Mouse (Mus musculus) forebrain, embryonic 13.5 days (tissue): ENCODE data around the gene Srpk1. TPM values are rescaled to one million over a fixed set of nuclear protein-coding genes. Genes with fewer than 3 reads are reported as not detected.

Experiments
- ATAC-seq: fragments of 200-750 bp; cut with Nextera tagmentation; 2 replicates; pipeline ENCODE4 v1.8.0; 2017
- H3K27ac ChIP-seq: fragments of 300-500 bp; sonication (generic); 2 replicates; pipeline ENCODE4 v1.5.1; 2015; ENCODE audit warnings: inconsistent platforms, mild to moderate bottlenecking, moderate library complexity
- H3K27me3 ChIP-seq: fragments of 300-500 bp; sonication (generic); 2 replicates; pipeline ENCODE4 v1.6.1; 2015; ENCODE audit warnings: mild to moderate bottlenecking, inconsistent platforms
- H3K36me3 ChIP-seq: fragments of 300-500 bp; sonication (generic); 2 replicates; pipeline ENCODE4 v1.6.1; 2015; ENCODE audit warnings: mild to moderate bottlenecking, inconsistent platforms; ENCODE audit not compliant: poor library complexity, severe bottlenecking
- H3K4me1 ChIP-seq: fragments of 300-500 bp; sonication (generic); 2 replicates; pipeline ENCODE4 v1.6.1; 2015; ENCODE audit warnings: inconsistent platforms
- H3K4me2 ChIP-seq: fragments of 300-500 bp; sonication (generic); 2 replicates; pipeline ENCODE4 v1.6.1; 2015; ENCODE audit warnings: inconsistent platforms, mild to moderate bottlenecking, moderate library complexity
- H3K4me3 ChIP-seq: fragments of 300-500 bp; sonication (generic); 2 replicates; pipeline ENCODE4 v1.5.1; 2015; ENCODE audit warnings: mild to moderate bottlenecking, inconsistent platforms
- H3K9ac ChIP-seq: fragments of 300-500 bp; sonication (generic); 2 replicates; pipeline ENCODE4 v1.6.1; 2015; ENCODE audit warnings: mild to moderate bottlenecking, inconsistent platforms
- H3K9me3 ChIP-seq: fragments of 300-500 bp; sonication (generic); replicated peaks from 2 replicates; pipeline ENCODE4 v1.6.1; 2016; ENCODE audit warnings: inconsistent platforms
- WGBS: fragments of 180-500 bp; shearing (Covaris S2); methylation state at CpG from one replicate; pipeline ENCODE4 v1.1.7; 2015; 5-methylcytosine and 5-hydroxymethylcytosine counted together
- polyA plus RNA-seq: library from polyadenylated mRNA; unstranded; fragments of >200 nt; fragmentation: Nextera tagmentation; extraction: Ambion mirVana; gene quantifications from 2 replicates; pipeline ENCODE4 v1.2.1, GENCODE M21; 2015

Srpk1 gene
- 134 and 135 TPM in 2 replicates for polyA plus RNA-seq

DNA sequence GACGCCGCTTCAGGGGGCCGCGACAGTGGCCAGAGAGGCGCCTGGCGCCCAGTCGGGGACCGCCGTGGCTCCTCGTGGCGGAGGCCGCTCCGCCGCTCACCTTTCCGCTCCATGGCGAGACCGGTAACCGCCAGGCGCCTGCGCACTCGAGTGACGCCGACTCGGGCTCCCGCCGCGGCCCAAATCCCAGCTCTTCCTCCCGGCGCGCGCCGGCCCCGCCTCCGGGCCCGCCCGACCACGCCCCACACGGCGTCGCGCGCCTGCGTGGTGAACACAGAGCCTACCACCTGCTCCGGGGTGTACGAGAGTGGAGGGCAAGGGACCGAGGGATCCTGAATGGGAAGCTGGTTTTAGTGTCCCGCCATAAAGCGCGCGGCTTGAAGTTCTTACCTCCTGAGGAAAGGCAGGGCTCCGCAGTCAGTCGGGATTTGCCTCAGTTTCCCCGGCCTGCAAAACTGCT is at the start of gene Srpk1:
Gene Srpk1 (minus strand): TSS at position 410 of the 460 bp plus-strand sequence.
- Histone ChIP-seq H3K27me3 (no peaks in the 10 kb centered on the region), H3K9me3 (no peaks in the 10 kb centered on the region), H3K4me1 (peaks cover 43% of the 10 kb centered on the region), H3K4me2 (peak within 1 kb of the TSS; percentile 93), H3K4me3 (peak within 1 kb of the TSS; percentile 99), H3K36me3 (peaks cover 21% of the 10 kb centered on the region), H3K9ac (peak within 1 kb of the TSS; percentile 98), H3K27ac (peak within 1 kb of the TSS; percentile 88)
- WGBS: under 1% methylated on average over 42 of the region's 53 CpGs
- ATAC-seq: peak; percentile 96

GRCm38 (mm10) chr17:28659564-28659963 is 37.1 kb upstream of the Srpk1 start:
- Histone ChIP-seq H3K9ac (no peak overlapping the region), H3K4me2 (no peak overlapping the region), H3K4me3 (no peak overlapping the region), H3K27me3 (no peaks in the 10 kb centered on the region), H3K36me3 (no peaks in the 10 kb centered on the region), H3K9me3 (peaks cover 4% of the 10 kb centered on the region; the same call in 1 of the 2 replicates), H3K27ac (peak overlapping the region; percentile 75), H3K4me1 (peaks cover 22% of the 10 kb centered on the region)
- WGBS: 48% methylated on average over 6 of the region's 6 CpGs
- ATAC-seq: no peak

DNA sequence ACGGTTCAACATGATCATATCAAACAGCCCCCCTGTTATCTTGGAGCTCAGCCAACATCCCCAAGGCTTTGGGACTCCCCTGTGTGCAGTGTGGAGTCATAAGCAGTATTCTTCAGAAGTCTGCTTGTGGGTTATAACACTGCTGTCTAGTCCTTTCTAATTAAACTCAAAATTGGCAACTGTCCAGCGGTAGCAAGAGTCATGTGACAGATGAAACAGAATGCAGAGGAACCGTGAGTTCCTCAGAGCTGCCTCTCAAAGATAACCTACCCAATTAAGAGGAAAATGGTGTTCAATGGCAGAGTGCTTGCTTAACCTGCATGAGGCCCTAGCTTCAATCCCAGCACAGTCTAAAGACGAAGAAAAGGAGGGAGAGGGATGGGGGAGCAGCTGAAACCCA is 35.4 kb upstream of the Srpk1 start:
- Histone ChIP-seq H3K27me3 (no peaks in the 10 kb centered on the region), H3K9me3 (no peaks in the 10 kb centered on the region), H3K36me3 (no peaks in the 10 kb centered on the region), H3K4me1 (peaks cover 22% of the 10 kb centered on the region), H3K4me3 (no peak overlapping the region), H3K4me2 (0 out of 2 replicates have a peak overlapping the region, but pooled peaks have one; percentile 25), H3K9ac (no peak overlapping the region), H3K27ac (peak overlapping the region; percentile 77)
- ATAC-seq: peak; percentile 90
- 8% methylated on average over 4 of the region's 4 CpGs for WGBS

DNA sequence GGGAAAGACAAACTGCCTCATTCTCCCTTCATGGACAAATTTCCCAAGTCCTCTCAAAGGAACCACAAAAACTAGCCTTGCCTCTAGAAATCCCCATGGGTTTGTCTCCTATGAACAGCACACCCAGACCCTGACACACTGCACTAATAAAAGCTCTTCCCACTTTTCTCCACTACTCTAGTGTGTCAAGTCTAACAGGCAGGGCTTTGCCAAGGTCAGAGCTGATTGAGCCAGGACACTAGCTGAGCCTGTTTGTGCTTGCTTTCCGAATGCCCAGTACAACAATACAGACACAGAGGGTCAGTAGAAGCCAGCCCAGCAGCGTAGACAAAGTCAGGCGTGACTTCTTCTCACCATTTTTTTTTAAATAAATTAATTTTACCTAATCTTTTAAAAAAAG is 27.8 kb upstream of the Srpk1 start:
- H3K4me2 ChIP-seq: no peak overlapping the region
- H3K9ac ChIP-seq: no peak overlapping the region
- ATAC-seq: no peak
- no peaks in the 10 kb centered on the region for H3K4me1 ChIP-seq
- H3K4me3 ChIP-seq: no peak overlapping the region
- no peaks in the 10 kb centered on the region for H3K27me3 ChIP-seq
- 74% methylated on average over 3 of the region's 3 CpGs for WGBS
- H3K9me3 ChIP-seq: no peaks in the 10 kb centered on the region
- no peaks in the 10 kb centered on the region for H3K36me3 ChIP-seq
- no peak overlapping the region for H3K27ac ChIP-seq

- ATAC-seq: no peak
- Histone ChIP-seq H3K9ac (no peak overlapping the region), H3K27me3 (no peaks in the 10 kb centered on the region), H3K4me1 (no peaks in the 10 kb centered on the region), H3K9me3 (no peaks in the 10 kb centered on the region), H3K4me2 (no peak overlapping the region), H3K36me3 (no peaks in the 10 kb centered on the region), H3K4me3 (no peak overlapping the region), H3K27ac (no peak overlapping the region)
- WGBS: 42% methylated on average over 6 of the region's 6 CpGs
Observed at GRCm38 (mm10) chr17:28648607-28649370, 26.3 kb upstream of the Srpk1 start.

GRCm38 (mm10) chr17:28646221-28646620 is 23.7 kb upstream of the Srpk1 start:
- Histone ChIP-seq H3K36me3 (no peaks in the 10 kb centered on the region), H3K27ac (no peak overlapping the region), H3K27me3 (no peaks in the 10 kb centered on the region), H3K9me3 (no peaks in the 10 kb centered on the region), H3K4me1 (no peaks in the 10 kb centered on the region), H3K4me3 (no peak overlapping the region), H3K4me2 (no peak overlapping the region), H3K9ac (no peak overlapping the region)
- no peak for ATAC-seq
- WGBS: 70% methylated on average over 3 of the region's 3 CpGs

- Histone ChIP-seq H3K4me3 (no peak overlapping the region), H3K27ac (no peak overlapping the region), H3K4me2 (no peak overlapping the region), H3K9ac (no peak overlapping the region), H3K9me3 (no peaks in the 10 kb centered on the region), H3K36me3 (no peaks in the 10 kb centered on the region), H3K27me3 (no peaks in the 10 kb centered on the region), H3K4me1 (no peaks in the 10 kb centered on the region)
- ATAC-seq: no peak
- 62% methylated on average over 4 of the region's 4 CpGs for WGBS
Observed at GRCm38 (mm10) chr17:28644112-28644511, 21.6 kb upstream of the Srpk1 start.

- no peaks in the 10 kb centered on the region for H3K27me3 ChIP-seq
- H3K4me1 ChIP-seq: no peaks in the 10 kb centered on the region
- 37% methylated on average over 3 of the region's 3 CpGs for WGBS
- no peaks in the 10 kb centered on the region for H3K36me3 ChIP-seq
- H3K4me2 ChIP-seq: no peak overlapping the region
- ATAC-seq: no peak
- no peaks in the 10 kb centered on the region for H3K9me3 ChIP-seq
- no peak overlapping the region for H3K4me3 ChIP-seq
- no peak overlapping the region for H3K9ac ChIP-seq
- H3K27ac ChIP-seq: no peak overlapping the region
Observed at GRCm38 (mm10) chr17:28643697-28644096, 21.2 kb upstream of the Srpk1 start.

- Histone ChIP-seq H3K9me3 (no peaks in the 10 kb centered on the region), H3K4me1 (no peaks in the 10 kb centered on the region), H3K4me2 (no peak overlapping the region), H3K4me3 (no peak overlapping the region), H3K9ac (no peak overlapping the region), H3K27me3 (no peaks in the 10 kb centered on the region), H3K27ac (no peak overlapping the region), H3K36me3 (no peaks in the 10 kb centered on the region)
- 85% methylated on average over 3 of the region's 3 CpGs for WGBS
- no peak for ATAC-seq
Observed at GRCm38 (mm10) chr17:28640113-28640512, 17.6 kb upstream of the Srpk1 start.

DNA sequence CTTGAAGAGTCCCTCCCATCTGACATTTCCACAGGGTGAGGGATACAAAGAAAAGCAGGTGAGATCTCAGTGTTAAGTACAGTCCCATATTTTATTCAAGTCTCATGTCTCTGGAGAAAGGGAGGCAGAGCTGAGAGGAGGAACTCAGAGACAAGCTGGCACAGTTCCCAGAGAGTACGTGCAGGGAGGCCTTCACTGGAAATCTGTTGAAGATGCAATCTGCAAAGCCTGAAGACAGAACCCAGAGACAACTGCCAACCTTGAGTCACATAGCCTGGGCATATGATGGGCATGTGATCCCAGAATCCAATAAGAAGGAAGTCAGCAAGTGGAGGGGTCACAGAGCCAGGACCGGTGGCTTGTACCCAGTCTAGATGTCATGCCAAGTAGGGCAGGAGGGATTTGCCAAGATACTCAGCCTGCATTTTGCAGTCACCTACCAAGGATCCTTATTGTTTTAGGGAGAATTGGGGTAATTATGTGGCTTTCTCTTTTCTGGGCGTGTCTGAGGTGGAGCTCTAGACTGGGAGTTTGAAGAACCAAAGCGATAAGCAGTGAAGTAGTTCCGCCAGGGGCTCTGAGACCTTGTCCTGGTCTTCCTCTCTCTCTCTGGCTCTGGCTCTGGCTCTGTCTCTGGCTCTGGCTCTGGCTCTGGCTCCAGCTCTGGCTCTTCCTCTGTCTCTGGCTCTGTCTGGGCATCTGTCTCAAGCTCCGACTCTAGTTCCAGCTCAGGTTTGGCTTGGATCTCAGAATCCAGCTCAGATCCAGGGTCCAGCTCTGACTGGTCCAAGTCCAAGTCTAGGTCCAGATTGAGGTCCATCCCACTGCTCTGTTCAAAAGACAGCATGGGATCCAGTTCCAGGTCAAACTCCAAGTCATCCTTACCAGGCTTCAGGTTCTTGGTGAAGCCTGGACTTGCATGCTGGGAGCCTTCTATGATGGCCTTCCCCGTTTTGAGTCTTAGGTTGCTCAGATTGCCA is 15.5 kb upstream of the Srpk1 start:
- Histone ChIP-seq H3K27me3 (no peaks in the 10 kb centered on the region), H3K9me3 (no peaks in the 10 kb centered on the region), H3K4me3 (no peak overlapping the region), H3K9ac (no peak overlapping the region), H3K4me2 (no peak overlapping the region), H3K4me1 (no peaks in the 10 kb centered on the region), H3K36me3 (no peaks in the 10 kb centered on the region), H3K27ac (no peak overlapping the region)
- no peak for ATAC-seq
- WGBS: 86% methylated on average over 7 of the region's 7 CpGs

- Histone ChIP-seq H3K4me1 (no peaks in the 10 kb centered on the region), H3K36me3 (no peaks in the 10 kb centered on the region), H3K4me2 (no peak overlapping the region), H3K9ac (no peak overlapping the region), H3K27ac (no peak overlapping the region), H3K27me3 (no peaks in the 10 kb centered on the region), H3K4me3 (no peak overlapping the region), H3K9me3 (no peaks in the 10 kb centered on the region)
- no peak for ATAC-seq
- WGBS: 79% methylated on average over 5 of the region's 5 CpGs
Observed at GRCm38 (mm10) chr17:28635842-28636241, 13.3 kb upstream of the Srpk1 start.

- ATAC-seq: no peak
- 69% methylated on average over 3 of the region's 3 CpGs for WGBS
- Histone ChIP-seq H3K4me3 (no peak overlapping the region), H3K9ac (no peak overlapping the region), H3K27ac (no peak overlapping the region), H3K4me2 (no peak overlapping the region), H3K4me1 (no peaks in the 10 kb centered on the region), H3K9me3 (no peaks in the 10 kb centered on the region), H3K27me3 (no peaks in the 10 kb centered on the region), H3K36me3 (no peaks in the 10 kb centered on the region)
Observed at GRCm38 (mm10) chr17:28629125-28629524, 6.6 kb upstream of the Srpk1 start.
